Mouse (Mus musculus) embryonic facial prominence, embryonic 15.5 days (tissue): ENCODE data around the gene Jazf1. TPM values are rescaled to one million over a fixed set of nuclear protein-coding genes. Genes with fewer than 3 reads are reported as not detected.

Source experiments
- ATAC-seq: fragments of 200-750 bp; cut with Nextera tagmentation; 2 replicates; pipeline ENCODE4 v1.8.0; 2017; ENCODE audit warnings: low read depth, moderate TSS enrichment; ENCODE audit not compliant: insufficient number of reproducible peaks, low FRiP score, low TSS enrichment
- H3K27ac ChIP-seq: fragments of 300-500 bp; sonication (generic); replicated peaks from 2 replicates; pipeline ENCODE4 v1.5.1; 2015; ENCODE audit warnings: mild to moderate bottlenecking, inconsistent platforms
- H3K27me3 ChIP-seq: fragments of 300-500 bp; sonication (generic); 2 replicates; pipeline ENCODE4 v1.6.1; 2015; ENCODE audit warnings: inconsistent platforms
- H3K36me3 ChIP-seq: fragments of 300-500 bp; sonication (generic); 2 replicates; pipeline ENCODE4 v1.6.1; 2015; ENCODE audit warnings: mild to moderate bottlenecking, inconsistent platforms
- H3K4me1 ChIP-seq: fragments of 300-500 bp; sonication (generic); 2 replicates; pipeline ENCODE4 v1.6.1; 2015; ENCODE audit warnings: inconsistent platforms
- H3K4me2 ChIP-seq: fragments of 300-500 bp; sonication (generic); replicated peaks from 2 replicates; pipeline ENCODE4 v1.6.1; 2015; ENCODE audit warnings: mild to moderate bottlenecking, inconsistent platforms
- H3K4me3 ChIP-seq: fragments of 300-500 bp; sonication (generic); replicated peaks from 2 replicates; pipeline ENCODE4 v1.5.1; 2015; ENCODE audit warnings: mild to moderate bottlenecking, inconsistent platforms
- H3K9ac ChIP-seq: fragments of 300-500 bp; sonication (generic); 2 replicates; pipeline ENCODE4 v1.6.1; 2015; ENCODE audit warnings: inconsistent platforms
- H3K9me3 ChIP-seq: fragments of 300-500 bp; sonication (generic); replicated peaks from 2 replicates; pipeline ENCODE4 v1.6.1; 2016; ENCODE audit warnings: inconsistent platforms
- WGBS: fragments of 180-500 bp; shearing (Covaris S2); methylation state at CpG from one replicate; pipeline ENCODE4 v1.1.7; 2015; 5-methylcytosine and 5-hydroxymethylcytosine counted together
- polyA plus RNA-seq: library from polyadenylated mRNA; unstranded; fragments of >200 nt; fragmentation: Nextera tagmentation; extraction: Ambion mirVana; gene quantifications from 2 replicates; pipeline ENCODE4 v1.2.1, GENCODE M21; 2015

Jazf1 gene
- polyA plus RNA-seq, 1 experiment from 2014 or later, result 14.9 TPM

- Histone ChIP-seq H3K4me3 (no peak overlapping the region), H3K9ac (no peak overlapping the region), H3K36me3 (no peaks in the 10 kb centered on the region), H3K27me3 (no peaks in the 10 kb centered on the region), H3K4me1 (no peaks in the 10 kb centered on the region), H3K9me3 (no peaks in the 10 kb centered on the region), H3K4me2 (no peak overlapping the region), H3K27ac (no peak overlapping the region)
- WGBS, result 73% methylated on average over 5 of the region's 5 CpGs
- ATAC-seq, result no peak
These were observed 161.6 kb downstream of the Jazf1 start for GRCm38 (mm10) chr6:52906801-52907200.

GRCm38 (mm10) chr6:52905100-52905499 lies 163.3 kb downstream of the Jazf1 start:
- H3K27ac ChIP-seq, result no peak overlapping the region
- H3K9ac ChIP-seq, result no peak overlapping the region
- H3K9me3 ChIP-seq, result no peaks in the 10 kb centered on the region
- H3K36me3 ChIP-seq, result no peaks in the 10 kb centered on the region
- H3K4me1 ChIP-seq, result no peaks in the 10 kb centered on the region
- no peak overlapping the region for H3K4me3 ChIP-seq
- 83% methylated on average over 3 of the region's 3 CpGs for WGBS
- H3K27me3 ChIP-seq, result no peaks in the 10 kb centered on the region
- no peak for ATAC-seq
- H3K4me2 ChIP-seq, result no peak overlapping the region

- no peak for ATAC-seq
- no peak overlapping the region for H3K27ac ChIP-seq
- no peak overlapping the region for H3K4me2 ChIP-seq
- H3K9me3 ChIP-seq, result no peaks in the 10 kb centered on the region
- WGBS, result 77% methylated on average over 4 of the region's 4 CpGs
- H3K9ac ChIP-seq, result no peak overlapping the region
- no peaks in the 10 kb centered on the region for H3K36me3 ChIP-seq
- no peaks in the 10 kb centered on the region for H3K27me3 ChIP-seq
- H3K4me1 ChIP-seq, result no peaks in the 10 kb centered on the region
- H3K4me3 ChIP-seq, result no peak overlapping the region
These were observed 165.0 kb downstream of the Jazf1 start for GRCm38 (mm10) chr6:52903226-52903960.

- no peaks in the 10 kb centered on the region for H3K27me3 ChIP-seq
- H3K36me3 ChIP-seq, result no peaks in the 10 kb centered on the region
- no peak overlapping the region for H3K4me3 ChIP-seq
- no peak overlapping the region for H3K4me2 ChIP-seq
- H3K27ac ChIP-seq, result no peak overlapping the region
- WGBS, result 87% methylated on average over 3 of the region's 3 CpGs
- ATAC-seq, result no peak
- H3K4me1 ChIP-seq, result no peaks in the 10 kb centered on the region
- no peak overlapping the region for H3K9ac ChIP-seq
- no peaks in the 10 kb centered on the region for H3K9me3 ChIP-seq
These were observed 168.7 kb downstream of the Jazf1 start for GRCm38 (mm10) chr6:52899574-52900245.

GRCm38 (mm10) chr6:52895075-52895474 lies 173.4 kb downstream of the Jazf1 start:
- ATAC-seq, result no peak
- 71% methylated on average over 4 of the region's 4 CpGs for WGBS
- no peaks in the 10 kb centered on the region for H3K9me3 ChIP-seq

GRCm38 (mm10) chr6:52894501-52894823 lies 174.0 kb downstream of the Jazf1 start:
- H3K9me3 ChIP-seq, result no peaks in the 10 kb centered on the region
- 0 out of 2 replicates have a peak, but pooled peaks cover 5% of the 10 kb centered on the region for H3K4me1 ChIP-seq
- H3K36me3 ChIP-seq, result no peaks in the 10 kb centered on the region
- no peak overlapping the region for H3K4me3 ChIP-seq
- no peak overlapping the region for H3K27ac ChIP-seq
- ATAC-seq, result no peak
- H3K4me2 ChIP-seq, result no peak overlapping the region
- H3K27me3 ChIP-seq, result no peaks in the 10 kb centered on the region
- H3K9ac ChIP-seq, result no peak overlapping the region
- WGBS, result 54% methylated on average over 13 of the region's 13 CpGs

More at GRCm38 (mm10) chr6:52895075-52895474, 173.4 kb downstream of the Jazf1 start:
- no peak overlapping the region for H3K4me3 ChIP-seq
- H3K36me3 ChIP-seq, result no peaks in the 10 kb centered on the region
- 0 out of 2 replicates have a peak, but pooled peaks cover 5% of the 10 kb centered on the region for H3K4me1 ChIP-seq
- no peaks in the 10 kb centered on the region for H3K27me3 ChIP-seq
- H3K4me2 ChIP-seq, result no peak overlapping the region
- no peak overlapping the region for H3K27ac ChIP-seq
- no peak overlapping the region for H3K9ac ChIP-seq

GRCm38 (mm10) chr6:52893811-52894500 lies 174.5 kb downstream of the Jazf1 start:
- Histone ChIP-seq H3K9ac (no peak overlapping the region), H3K9me3 (no peaks in the 10 kb centered on the region), H3K36me3 (no peaks in the 10 kb centered on the region), H3K4me1 (0 out of 2 replicates have a peak, but pooled peaks cover 5% of the 10 kb centered on the region), H3K27ac (no peak overlapping the region), H3K27me3 (no peaks in the 10 kb centered on the region), H3K4me3 (no peak overlapping the region), H3K4me2 (no peak overlapping the region)
- no peak for ATAC-seq
- 52% methylated on average over 9 of the region's 9 CpGs for WGBS

- Histone ChIP-seq H3K4me1 (0 out of 2 replicates have a peak, but pooled peaks cover 5% of the 10 kb centered on the region), H3K27me3 (no peaks in the 10 kb centered on the region), H3K9ac (no peak overlapping the region), H3K36me3 (no peaks in the 10 kb centered on the region), H3K9me3 (no peaks in the 10 kb centered on the region), H3K4me3 (no peak overlapping the region), H3K4me2 (no peak overlapping the region), H3K27ac (no peak overlapping the region)
- no peak for ATAC-seq
- WGBS, result 80% methylated on average over 3 of the region's 3 CpGs
These were observed 175.5 kb downstream of the Jazf1 start for GRCm38 (mm10) chr6:52892978-52893377.

GRCm38 (mm10) chr6:52887541-52888203 lies 180.8 kb downstream of the Jazf1 start:
- Histone ChIP-seq H3K4me3 (no peak overlapping the region), H3K4me1 (no peaks in the 10 kb centered on the region), H3K36me3 (no peaks in the 10 kb centered on the region), H3K27me3 (no peaks in the 10 kb centered on the region), H3K9ac (no peak overlapping the region), H3K9me3 (no peaks in the 10 kb centered on the region), H3K4me2 (no peak overlapping the region), H3K27ac (no peak overlapping the region)
- no peak for ATAC-seq
- WGBS, result 70% methylated on average over 4 of the region's 4 CpGs

- H3K27me3 ChIP-seq, result no peaks in the 10 kb centered on the region
- no peak overlapping the region for H3K9ac ChIP-seq
- no peaks in the 10 kb centered on the region for H3K4me1 ChIP-seq
- no peaks in the 10 kb centered on the region; the same call in 1 of the 2 replicates for H3K9me3 ChIP-seq
- no peak overlapping the region for H3K4me2 ChIP-seq
- no peak overlapping the region for H3K27ac ChIP-seq
- H3K36me3 ChIP-seq, result no peaks in the 10 kb centered on the region
- H3K4me3 ChIP-seq, result no peak overlapping the region
- ATAC-seq, result no peak
- WGBS, result 77% methylated on average over 2 of the region's 2 CpGs
These were observed 184.7 kb downstream of the Jazf1 start for GRCm38 (mm10) chr6:52883773-52884172.

- WGBS, result 41% methylated on average over 4 of the region's 4 CpGs
- no peaks in the 10 kb centered on the region for H3K36me3 ChIP-seq
- no peaks in the 10 kb centered on the region; the same call in 1 of the 2 replicates for H3K9me3 ChIP-seq
- H3K4me1 ChIP-seq, result no peaks in the 10 kb centered on the region
- H3K27ac ChIP-seq, result no peak overlapping the region
- H3K4me2 ChIP-seq, result no peak overlapping the region
- no peaks in the 10 kb centered on the region for H3K27me3 ChIP-seq
- no peak overlapping the region for H3K4me3 ChIP-seq
- ATAC-seq, result no peak
- H3K9ac ChIP-seq, result no peak overlapping the region
These were observed 191.3 kb downstream of the Jazf1 start for GRCm38 (mm10) chr6:52877176-52877575.
